Mouse (Mus musculus) R1 (cell line): ENCODE results near the gene Klhl3.

Experiments
- DNase-seq: peaks from one replicate; pipeline ENCODE4 v3.0.0-alpha.2; 2018; ENCODE audit warnings: low read depth, low spot score

The Klhl3 gene

DNA sequence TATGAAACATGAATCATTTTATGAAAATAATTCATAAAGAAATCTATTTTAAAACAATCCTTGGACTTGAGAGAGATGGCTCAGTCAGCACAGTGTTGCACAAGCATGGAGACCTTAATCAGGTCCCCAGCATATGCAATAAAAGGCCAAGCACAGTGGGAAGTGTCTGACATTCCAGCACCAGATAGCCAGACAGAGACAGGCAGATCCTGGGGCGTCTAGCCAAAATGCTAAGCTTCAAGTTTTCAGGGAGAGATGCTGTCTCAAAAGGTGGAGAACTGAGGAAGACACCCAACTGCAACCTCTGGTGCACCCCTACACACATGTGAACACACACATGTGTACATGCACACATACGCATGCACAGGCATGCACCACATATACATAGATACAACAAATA lies 153.1 kb downstream of the Klhl3 start:
- no peak for DNase-seq

DNA sequence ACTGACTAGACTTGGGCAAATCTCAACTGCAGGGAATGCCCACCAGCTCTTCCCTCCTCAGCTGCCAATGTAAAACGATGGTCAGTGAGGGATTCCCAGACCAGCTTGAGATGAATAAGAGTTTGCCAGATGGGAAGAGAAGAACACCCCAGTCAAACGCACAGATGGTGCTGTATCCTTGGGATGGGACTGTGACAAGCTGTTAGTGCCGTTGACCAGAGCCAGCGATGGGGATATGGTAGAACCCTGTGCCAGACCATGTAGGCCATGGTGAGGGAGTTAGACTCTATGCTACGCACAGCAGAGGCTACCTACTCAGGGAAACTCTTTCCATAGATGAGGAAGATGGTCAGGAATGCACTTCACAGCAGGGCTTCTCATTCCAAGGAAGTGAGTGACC lies 153.6 kb downstream of the Klhl3 start:
- DNase-seq = no peak
